Mouse (Mus musculus) testis, adult 2 months (tissue): Measurements from ENCODE around the gene Gm8127.
"Not testable (repeated sequence)": the region's sequence is repeated elsewhere in the genome, so short reads cannot be mapped to it uniquely, and the experiment has no call there.

Experiments
- CTCF ChIP-seq: fragments of 200-500 bp; IDR thresholded peaks from 2 replicates; pipeline ENCODE4 v1.5.1; 2012; ENCODE audit warnings: low read depth, mild to moderate bottlenecking, inconsistent platforms, low read length, moderate library complexity; ENCODE audit not compliant: control insufficient read depth, insufficient read depth, insufficient replicate concordance
- POLR2A ChIP-seq: fragments of 200-500 bp; IDR thresholded peaks from 2 replicates; pipeline ENCODE4 v1.6.1; 2012; ENCODE audit warnings: low read depth, mild to moderate bottlenecking, inconsistent platforms, low read length, moderate library complexity; ENCODE audit not compliant: control insufficient read depth

GRCm38 (mm10) chr14:43278146-43278545 lies 15.5 kb downstream of the Gm8127 start:
- TF ChIP-seq POLR2A, CTCF: not testable (repeated sequence)
